Mouse (Mus musculus) R1 (cell line): Measurements from ENCODE around the gene Sox18.
A peak's percentile ranks its signal among the peaks of the same experiment; 100 is the strongest.

Experiments
- DNase-seq: peaks from one replicate; pipeline ENCODE4 v3.0.0-alpha.2; 2018; ENCODE audit warnings: low read depth, low spot score

The Sox18 gene

DNA sequence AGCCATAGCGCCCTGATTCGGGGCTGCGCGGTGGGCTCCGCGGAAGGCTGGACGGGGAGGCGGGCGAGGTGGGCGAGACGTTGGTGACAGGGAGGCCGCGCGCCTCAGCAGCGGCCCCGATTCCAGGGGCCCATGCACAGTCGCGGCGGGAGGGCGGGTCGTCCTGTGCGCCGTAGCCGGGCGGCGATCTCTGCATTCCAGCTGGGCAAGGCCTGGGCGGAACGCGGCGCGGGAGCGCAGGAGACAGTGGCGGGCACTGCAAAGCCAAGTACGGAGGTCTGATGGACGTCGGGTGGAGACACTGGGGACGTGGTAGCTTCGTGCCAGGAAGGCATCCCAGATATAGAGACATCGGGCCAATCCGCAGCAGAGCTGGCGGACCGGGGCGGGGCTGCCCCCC lies at the start of gene Sox18:
TSS of gene Sox18 (minus strand) at position 315 of the 400 bp plus-strand sequence.
- peak; percentile 40 for DNase-seq

GRCm38 (mm10) chr2:181721200-181721599 lies 49.8 kb upstream of the Sox18 start:
- no peak for DNase-seq

DNA sequence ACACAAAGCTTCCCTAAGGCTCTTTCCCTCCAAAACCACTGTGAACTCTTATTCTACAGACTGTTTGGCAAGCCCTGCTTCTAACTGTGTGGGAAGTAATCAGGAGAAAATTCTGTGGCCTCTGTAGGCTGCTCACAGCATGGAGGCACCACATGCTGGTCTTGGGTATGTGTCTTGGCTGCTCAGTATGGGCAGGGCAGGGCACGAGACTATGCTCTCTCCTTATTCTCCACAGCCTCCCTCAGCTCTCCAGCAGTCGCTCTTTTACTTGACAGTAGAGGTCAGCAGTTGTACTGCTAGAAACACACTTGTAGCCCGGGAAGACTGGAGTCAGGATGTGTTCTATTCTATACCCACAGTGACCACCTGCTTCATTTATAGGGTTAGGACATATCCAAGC lies 48.6 kb upstream of the Sox18 start:
- DNase-seq, result no peak

DNA sequence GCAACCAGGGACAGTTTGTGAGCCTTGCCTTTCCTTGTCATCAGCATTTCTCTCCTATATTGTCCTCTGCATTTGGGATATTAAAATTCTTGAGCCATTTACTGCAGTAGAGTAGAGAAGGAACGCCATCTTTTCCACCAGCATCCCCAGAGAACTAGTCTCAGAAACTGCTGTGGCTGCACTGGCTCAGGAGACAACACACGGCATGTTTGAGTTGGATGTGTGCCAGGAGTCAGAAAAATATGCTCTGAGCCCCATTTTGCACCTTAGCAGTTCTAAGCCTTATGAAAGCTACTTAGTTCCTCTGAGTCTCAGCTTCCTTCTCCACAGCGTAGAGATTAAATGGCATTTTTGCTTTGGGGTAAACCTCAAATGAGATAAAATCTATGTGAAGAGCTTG lies 45.6 kb upstream of the Sox18 start:
- no peak for DNase-seq

DNA sequence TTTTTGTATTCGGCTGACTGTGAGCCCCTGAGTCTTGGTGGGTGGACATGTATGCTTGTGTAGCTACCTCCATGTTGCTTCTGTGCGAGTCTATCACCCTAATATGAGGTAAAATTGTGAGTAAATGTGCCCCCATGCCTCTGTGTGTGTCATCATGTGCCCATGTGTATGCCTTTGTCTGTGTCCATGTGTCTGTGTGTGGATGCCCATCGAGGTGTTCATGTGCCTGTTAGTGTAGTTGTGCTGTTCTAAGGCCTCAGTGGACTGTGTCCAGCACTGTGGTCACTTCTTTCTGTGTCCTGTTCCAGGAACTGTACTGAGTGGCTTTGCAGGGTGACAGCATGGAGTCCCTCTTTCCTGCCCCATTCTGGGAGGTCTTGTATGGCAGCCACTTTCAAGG lies 43.9 kb upstream of the Sox18 start:
- no peak for DNase-seq

DNA sequence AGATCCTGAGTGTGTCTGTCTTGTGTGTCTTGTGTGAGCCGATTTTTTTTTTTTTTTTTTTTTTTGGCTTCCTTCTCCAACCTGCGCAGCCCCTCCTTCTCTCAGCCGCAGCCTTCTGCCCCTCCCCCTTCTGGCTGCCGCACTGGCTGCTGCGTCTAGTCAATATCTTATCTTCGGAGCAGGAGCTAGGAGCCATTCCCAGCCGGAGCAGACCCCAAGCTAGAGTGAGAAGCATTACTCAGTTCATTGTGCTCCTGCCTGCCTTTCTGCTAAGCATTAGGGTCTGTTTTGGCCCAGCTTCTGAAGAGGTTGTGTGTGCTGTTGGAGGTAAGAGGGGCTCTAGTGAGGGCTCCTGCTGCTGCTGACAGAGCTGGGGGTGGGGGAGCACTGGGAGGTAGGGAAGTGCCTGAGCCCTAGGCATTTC lies 43.5 kb upstream of the Sox18 start, which contains the start of gene Oprl1:
TSS of gene Oprl1 (plus strand) at position 114 of the 424 bp plus-strand sequence.
- DNase-seq, result peak; percentile 42

- peak; percentile 39 for DNase-seq
These were observed 42.3 kb upstream of the Sox18 start for GRCm38 (mm10) chr2:181713749-181714148.

- DNase-seq, result no peak
These were observed 35.2 kb upstream of the Sox18 start for GRCm38 (mm10) chr2:181706668-181707067.

GRCm38 (mm10) chr2:181698241-181698640 lies 26.8 kb upstream of the Sox18 start, which contains the start of gene Lkaaear1:
Gene Lkaaear1, minus strand, starts transcription at chr2:181698442.
- peak; percentile 70 for DNase-seq

GRCm38 (mm10) chr2:181696801-181697420 lies 25.5 kb upstream of the Sox18 start:
- peak; percentile 51 for DNase-seq

GRCm38 (mm10) chr2:181695776-181696175 lies 24.3 kb upstream of the Sox18 start:
- DNase-seq, result no peak

DNA sequence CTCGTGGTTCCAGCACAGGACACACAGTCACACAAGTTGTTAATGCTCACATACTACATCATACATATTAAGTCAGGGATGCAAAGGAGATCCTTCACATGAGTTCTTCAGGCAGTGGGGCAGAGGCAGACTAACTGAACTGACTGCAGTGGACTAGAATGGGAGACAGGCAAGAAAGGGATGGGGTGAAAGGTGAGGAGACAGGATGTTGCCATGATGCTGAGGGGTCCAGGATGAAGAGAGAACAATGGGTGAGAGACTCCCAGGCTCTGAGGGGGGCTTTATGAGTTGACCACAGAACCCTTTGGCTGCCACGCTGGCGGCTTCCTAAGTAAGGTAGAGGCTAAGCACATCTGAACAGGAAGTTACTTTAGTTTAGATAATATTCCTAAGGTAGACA lies 23.1 kb upstream of the Sox18 start:
- no peak for DNase-seq

DNA sequence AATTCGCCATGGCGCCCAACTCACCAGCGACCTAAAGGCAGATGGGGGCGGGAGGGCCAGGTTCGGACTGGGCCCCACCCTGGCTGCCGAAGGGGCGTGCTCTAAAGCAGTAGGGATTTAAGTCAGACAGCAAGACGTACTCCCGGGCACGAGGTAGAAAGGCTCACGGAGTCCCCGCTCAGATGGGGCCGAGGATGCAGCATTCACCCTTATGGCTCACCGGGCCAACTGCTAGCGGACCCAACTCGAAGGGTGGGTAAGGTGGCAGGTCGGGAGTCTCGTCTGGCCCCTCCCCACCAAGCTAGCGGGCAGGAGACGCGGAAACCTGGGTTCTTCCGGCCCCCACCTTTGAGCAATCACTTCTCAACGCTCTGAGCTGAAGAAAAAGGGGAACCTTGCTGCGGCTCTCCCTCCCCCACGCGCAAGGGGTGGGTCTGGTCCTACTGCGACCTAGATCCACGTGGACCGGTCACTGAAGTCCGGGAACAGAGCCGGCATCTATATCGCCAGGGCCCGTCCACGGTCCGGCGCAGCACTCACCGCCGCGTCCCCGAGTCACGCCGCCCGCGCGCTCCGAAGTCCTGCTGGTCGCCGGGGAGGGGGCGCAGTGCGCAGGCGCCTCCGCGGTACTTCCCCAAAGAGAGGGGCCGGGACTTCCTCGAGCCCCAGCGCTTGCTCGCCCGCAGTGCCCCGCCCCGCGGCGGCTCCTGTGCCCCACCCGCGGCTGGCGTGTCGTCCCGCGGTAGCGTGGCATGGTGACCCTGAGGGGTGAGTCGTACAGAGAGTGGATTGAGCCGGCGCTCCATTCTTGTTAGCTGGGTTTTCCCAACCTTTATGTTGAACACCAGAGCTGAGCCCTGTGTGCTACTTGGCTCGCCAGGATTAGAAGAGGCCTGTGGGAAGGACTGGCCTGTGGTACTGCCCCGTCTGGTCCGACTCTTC lies 22.2 kb upstream of the Sox18 start, which contains the start of gene Rgs19:
TSS of gene Rgs19 (minus strand) at position 639 of the 942 bp plus-strand sequence.
- peak; percentile 80 for DNase-seq

DNA sequence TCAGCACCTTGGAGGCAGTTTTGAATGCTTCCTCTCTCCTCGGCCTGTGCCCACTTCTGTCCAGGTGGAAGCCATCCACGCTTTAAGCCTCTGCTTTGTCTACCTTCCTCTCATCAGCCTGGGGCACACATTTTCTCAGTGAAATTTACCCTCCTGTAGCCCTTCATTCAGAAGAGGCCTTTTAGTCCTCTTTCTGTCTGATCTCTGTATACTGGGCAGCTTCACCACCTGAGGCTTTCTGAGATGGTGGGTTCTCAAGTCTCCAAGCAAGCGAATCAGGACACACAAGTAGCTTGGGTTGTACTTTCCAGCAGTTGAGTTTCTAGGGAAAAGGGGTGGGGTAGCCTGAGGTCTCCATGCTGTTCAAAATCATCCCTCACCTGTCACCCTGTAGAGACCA lies 20.9 kb upstream of the Sox18 start:
- DNase-seq, result no peak

- DNase-seq, result no peak
These were observed 20.1 kb upstream of the Sox18 start for GRCm38 (mm10) chr2:181691571-181691970.

GRCm38 (mm10) chr2:181691083-181691482 lies 19.6 kb upstream of the Sox18 start:
- DNase-seq, result no peak

GRCm38 (mm10) chr2:181689466-181690160 lies 18.2 kb upstream of the Sox18 start:
- DNase-seq, result no peak

DNA sequence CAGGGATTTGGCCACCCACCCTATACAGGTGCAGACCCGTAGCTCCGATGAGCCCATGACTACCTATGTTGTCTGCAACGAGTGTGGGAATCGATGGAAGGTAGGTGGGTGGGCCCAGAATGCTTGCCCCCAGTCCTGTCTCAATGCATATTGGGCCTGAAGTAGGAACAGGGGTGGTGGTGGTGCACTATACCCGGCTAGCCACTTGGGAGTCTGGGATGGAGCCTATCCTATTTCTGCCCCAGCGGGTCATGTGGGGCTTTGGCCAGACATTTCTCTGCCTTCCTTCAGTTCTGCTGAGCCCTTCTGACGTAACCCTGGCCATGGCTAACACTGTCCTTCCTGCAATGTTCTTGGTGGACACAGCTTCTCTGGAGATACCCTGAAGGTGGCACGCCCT lies 16.1 kb upstream of the Sox18 start:
- no peak for DNase-seq

DNA sequence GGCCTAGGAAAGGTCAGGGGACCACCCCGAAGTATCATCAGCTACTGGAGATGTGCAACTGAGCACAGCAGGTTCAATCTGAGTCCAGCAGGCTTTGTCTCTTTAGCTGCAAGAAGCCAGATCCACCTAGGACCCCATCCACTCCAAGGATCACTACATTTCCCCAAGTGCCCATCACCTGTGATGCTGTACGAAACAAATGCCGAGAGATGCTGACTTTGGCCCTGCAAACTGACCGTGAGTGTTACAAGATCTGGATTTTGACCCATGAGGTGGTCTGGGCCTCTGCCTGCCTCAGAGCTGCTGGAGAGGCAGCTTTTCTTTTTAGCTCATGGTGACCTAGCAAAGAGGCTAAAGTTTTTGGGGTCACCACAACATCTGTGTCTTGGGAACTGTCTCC lies 14.2 kb upstream of the Sox18 start:
- no peak for DNase-seq

GRCm38 (mm10) chr2:181684713-181685112 lies 13.3 kb upstream of the Sox18 start:
- DNase-seq, result no peak

DNA sequence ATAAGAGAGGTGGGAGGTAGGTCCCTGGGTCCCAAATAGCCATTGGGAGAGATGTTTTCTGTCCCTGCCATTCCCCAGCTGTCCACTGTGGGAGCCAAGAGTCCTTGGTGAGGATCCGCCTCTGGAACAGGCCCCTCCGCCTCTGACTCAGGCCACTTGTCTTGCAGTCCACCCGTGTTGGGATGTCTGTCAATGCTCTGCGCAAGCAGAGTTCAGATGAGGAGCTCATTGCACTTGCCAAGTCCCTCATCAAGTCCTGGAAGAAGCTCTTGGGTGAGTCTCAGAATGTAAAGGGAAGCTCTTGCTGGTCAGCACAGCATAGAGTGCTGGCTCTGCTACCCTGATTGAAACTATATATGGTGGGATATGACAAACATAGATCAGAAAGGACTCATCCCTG lies 11.9 kb upstream of the Sox18 start:
- DNase-seq, result no peak

DNA sequence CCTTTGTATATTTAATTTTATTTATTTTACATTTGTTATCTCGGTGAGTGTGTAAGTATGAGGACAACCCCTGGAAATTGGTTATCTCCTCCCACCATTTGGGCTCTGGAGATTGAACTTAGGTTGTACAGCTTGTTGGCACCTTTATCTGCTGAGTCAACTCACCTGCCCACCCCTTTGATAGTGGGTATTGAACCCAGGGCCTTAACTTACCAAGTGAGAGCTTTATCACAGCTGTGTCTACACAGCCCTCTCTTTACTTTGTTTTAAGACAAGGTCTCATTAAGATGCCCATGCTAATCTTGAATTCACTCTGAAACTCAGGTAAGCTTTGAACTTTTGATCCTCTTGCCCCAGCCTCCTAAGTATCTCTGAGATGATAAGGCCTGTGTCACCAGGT lies 10.5 kb upstream of the Sox18 start:
- no peak for DNase-seq
